Mouse (Mus musculus) duodenum, adult 2 months (tissue): ENCODE data around the gene Ccr2. TPM values are rescaled to one million over a fixed set of nuclear protein-coding genes. Genes with fewer than 3 reads are reported as not detected.

Source experiments
- polyA plus RNA-seq: library from polyadenylated mRNA; depleted of rRNA; stranded (reverse); fragments of >200 nt; gene quantifications from 2 replicates; pipeline ENCODE4 v1.2.3, GENCODE M21; 2012; ENCODE audit warnings: low replicate concordance; rRNA removed

The Ccr2 gene
- polyA plus RNA-seq = 0.07 and 0.09 TPM in 2 replicates

GRCm38 (mm10) chr9:124101723-124102122, at the start of gene Ccr2:
Ccr2 (plus strand) TSS chr9:124101950.

DNA sequence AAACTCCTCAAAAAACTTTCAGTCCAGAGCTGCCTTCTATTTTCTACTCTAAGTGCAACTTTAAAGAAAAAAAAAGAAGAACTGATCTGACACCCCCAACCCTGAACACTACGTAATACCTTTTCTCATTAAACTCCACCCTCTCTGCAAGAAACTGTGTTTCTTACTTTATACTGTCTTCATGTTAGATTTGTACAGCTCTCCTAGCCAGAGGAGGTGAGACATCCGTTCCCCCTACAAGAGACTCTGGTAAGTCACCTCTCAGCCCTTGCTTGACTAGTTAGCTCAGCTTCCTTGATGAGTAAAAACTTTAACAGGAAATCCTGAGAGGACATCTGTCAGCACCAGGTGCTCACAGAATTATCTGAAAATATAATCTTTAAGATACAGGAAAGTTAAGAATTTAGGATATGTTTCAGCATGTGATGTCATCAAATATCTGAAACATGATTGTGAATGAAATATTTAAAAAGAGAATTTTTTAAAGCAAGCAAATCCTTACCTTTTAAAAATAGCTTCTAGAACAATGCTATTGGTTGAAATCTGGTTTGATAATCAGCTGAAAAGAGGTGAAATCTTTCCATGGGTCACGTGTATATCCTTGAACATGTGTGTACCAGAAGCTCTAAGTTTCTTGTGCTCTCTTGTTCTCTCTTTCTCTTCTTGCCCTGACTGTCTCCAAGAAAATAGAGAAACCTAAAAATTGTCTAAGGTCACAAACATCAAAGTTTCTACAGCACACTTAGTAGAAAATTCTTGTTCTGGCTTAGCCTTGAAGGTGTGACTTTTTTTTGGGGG, 19.8 kb downstream of the Ccr2 start, which contains the start of gene Ccr5:
Gene Ccr5, plus strand, starts transcription at position 157 of the 798 bp plus-strand sequence.

Other genes with a start within 250 kb of the Ccr2 start
- gene Xcr1, start 239.9 kb upstream of the Ccr2 start, polyA plus RNA-seq = 0.15 and 0.29 TPM in 2 replicates
- 0.81 and 1.5 TPM in 2 replicates for gene Ccr1, start 133.3 kb upstream of the Ccr2 start, polyA plus RNA-seq
- gene Ccr1l1, start 123.5 kb upstream of the Ccr2 start, polyA plus RNA-seq = 0.11 and 0.18 TPM in 2 replicates
- gene Ccr3, start 80.0 kb upstream of the Ccr2 start, polyA plus RNA-seq = 0.15 and 0.19 TPM in 2 replicates
- gene Ccr5, start 19.6 kb downstream of the Ccr2 start, polyA plus RNA-seq = 0.13 and 0.16 TPM in 2 replicates
- 0.84 and 0.98 TPM in 2 replicates for gene 2010315B03Rik, start 210.7 kb downstream of the Ccr2 start, polyA plus RNA-seq